Mouse (Mus musculus): Measurements from ENCODE around the gene Gm3286. TPM values are rescaled to one million over a fixed set of nuclear protein-coding genes. Genes with fewer than 3 reads are reported as not detected.

The Gm3286 gene
- not detected in 2 replicates for polyA plus RNA-seq (2012; ENCODE audit: low replicate concordance)

DNA sequence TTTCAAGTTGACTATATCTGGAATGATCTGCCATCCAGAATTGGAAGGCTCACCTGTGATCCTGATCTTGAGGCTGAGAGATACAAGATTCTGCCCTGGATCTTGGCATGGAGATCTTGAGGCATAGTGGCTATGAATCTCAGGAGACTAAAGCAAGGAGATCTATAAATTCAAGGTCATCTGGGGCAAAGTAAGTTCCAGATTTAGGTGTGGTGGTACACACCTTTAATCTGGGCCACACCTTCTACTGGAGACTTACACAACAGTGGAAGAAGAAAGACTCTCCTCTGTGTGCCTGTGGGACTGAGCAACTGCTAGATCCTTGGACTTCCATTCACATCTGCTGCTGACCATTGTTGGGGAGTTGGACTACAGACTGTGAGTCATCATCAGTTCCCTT, at the start of gene Gm3286:
Gene Gm3286, plus strand, starts transcription at position 301 of the 400 bp plus-strand sequence.

Other genes starting within 250 kb of the Gm3286 start
- not detected in 2 replicates for gene Gm10424, start 238.0 kb upstream of the Gm3286 start, polyA plus RNA-seq (2012; ENCODE audit: low replicate concordance)
- gene Gm3259, start 204.8 kb upstream of the Gm3286 start, polyA plus RNA-seq (2012; ENCODE audit: low replicate concordance), result not detected in 2 replicates
- not detected in 2 replicates for gene D5Ertd577e, start 54.0 kb upstream of the Gm3286 start, polyA plus RNA-seq (2012; ENCODE audit: low replicate concordance)
- not detected in 2 replicates for gene Gm7971, start 84.1 kb downstream of the Gm3286 start, polyA plus RNA-seq (2012; ENCODE audit: low replicate concordance)
- not detected in 2 replicates for gene Gm7978, start 225.4 kb downstream of the Gm3286 start, polyA plus RNA-seq (2012; ENCODE audit: low replicate concordance)
- gene Gm7982, start 231.3 kb downstream of the Gm3286 start, polyA plus RNA-seq (2012; ENCODE audit: low replicate concordance), result not detected in 2 replicates